13 mouse cellular contexts compared by ENCODE assay signal in the genomic region with DNA sequence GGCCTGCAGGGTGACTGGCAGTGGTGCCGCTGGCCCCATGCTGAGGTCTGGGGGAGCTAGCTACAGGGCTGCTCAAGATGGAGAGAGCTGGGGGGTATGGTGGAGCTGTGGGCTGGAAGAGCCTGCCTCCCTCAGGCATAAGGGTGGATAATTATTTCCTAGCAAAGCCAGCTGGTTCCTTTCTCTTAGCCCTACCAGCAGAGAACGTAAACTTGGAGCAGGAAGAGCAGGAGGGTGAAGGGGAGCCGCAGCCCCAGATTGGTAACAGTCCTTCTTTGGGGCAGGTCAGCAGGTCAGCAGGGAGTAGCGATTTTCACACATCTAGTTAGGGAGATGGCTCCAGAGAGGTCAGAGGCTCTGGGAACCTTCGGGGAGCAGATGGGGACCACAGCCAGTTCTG. TPM values are rescaled to one million over a fixed set of nuclear protein-coding genes. Genes with fewer than 3 reads are reported as not detected.
DNase-seq lines count a peak whose midpoint lies in the region; ATAC-seq lines count a peak whose summit lies in the region.
"Had no signal": no experiment of that assay in that cellular context is flagged by ENCODE, and none has a peak within 500 bp of the region (broad histone marks: within the 10 kb centered on the region; RNA-seq: fewer than 3 reads in every experiment).

No protein-coding gene starts in this region.

- DNase-seq in lung, postnatal 36 days: no peak
- peak; percentile 44 for DNase-seq in limb, embryonic 11.5 days (ENCODE audit: low spot score)
- no peak for DNase-seq in cerebellum, postnatal 36 days
- DNase-seq in gastrocnemius, postnatal 25 days: no peak
- DNase-seq: B cell, adult 2 months; right cerebral cortex, postnatal 25 days had no signal

- WGBS in forebrain, embryonic 12.5 days: 64% methylated on average over 5 of the region's 5 CpGs
- WGBS in forebrain, embryonic 16.5 days: 61% methylated on average over 5 of the region's 5 CpGs
- WGBS in lung, embryonic 16.5 days: 49% methylated on average over 5 of the region's 5 CpGs
- 13% methylated on average over 5 of the region's 5 CpGs for WGBS in limb, embryonic 11.5 days
- 34% methylated on average over 5 of the region's 5 CpGs for WGBS in stomach, embryonic 15.5 days

- H3K4me2 ChIP-seq in forebrain, embryonic 12.5 days: no peak overlapping the region
- H3K4me2 ChIP-seq in forebrain, embryonic 16.5 days (ENCODE audit: low read length): no peak overlapping the region
- H3K4me2 ChIP-seq in lung, embryonic 16.5 days (ENCODE audit: low read depth, low read length): no peak overlapping the region
- H3K4me2 ChIP-seq in limb, embryonic 11.5 days (ENCODE audit: low read depth, severe bottlenecking): 0 out of 2 replicates have a peak overlapping the region, but pooled peaks have one; percentile 1
- no peak overlapping the region for H3K4me2 ChIP-seq in stomach, embryonic 15.5 days
- H3K4me2 ChIP-seq: embryonic facial prominence, embryonic 13.5 days; hindbrain, embryonic 15.5 days had no signal

- H3K27ac ChIP-seq in forebrain, embryonic 12.5 days: 0 out of 2 replicates have a peak overlapping the region, but pooled peaks have one; percentile 36
- H3K27ac ChIP-seq in forebrain, embryonic 16.5 days (ENCODE audit: low read length): no peak overlapping the region
- no peak overlapping the region for H3K27ac ChIP-seq in lung, embryonic 16.5 days (ENCODE audit: low read length)
- peak overlapping the region; percentile 79 for H3K27ac ChIP-seq in limb, embryonic 11.5 days (replicated peaks; ENCODE audit: low read depth, low read length)
- peak overlapping the region; percentile 36; the same call in 1 of the 2 replicates for H3K27ac ChIP-seq in stomach, embryonic 15.5 days
- H3K27ac ChIP-seq: embryonic facial prominence, embryonic 13.5 days; hindbrain, embryonic 15.5 days had no signal

- no peak for ATAC-seq in forebrain, embryonic 12.5 days (ENCODE audit: low FRiP score)
- ATAC-seq in forebrain, embryonic 16.5 days: no peak
- peak; percentile 68 for ATAC-seq in lung, embryonic 16.5 days (ENCODE audit: low read depth)
- no peak for ATAC-seq in limb, embryonic 11.5 days (ENCODE audit: insufficient number of reproducible peaks, low FRiP score, low TSS enrichment, low read depth)
- no peak for ATAC-seq in stomach, embryonic 15.5 days (ENCODE audit: insufficient read depth, low FRiP score, low read depth)
- ATAC-seq: Patski had no signal

- no peak overlapping the region for H3K9ac ChIP-seq in forebrain, embryonic 12.5 days
- H3K9ac ChIP-seq in forebrain, embryonic 16.5 days (replicated peaks; ENCODE audit: low read depth, low read length): no peak overlapping the region
- no peak overlapping the region for H3K9ac ChIP-seq in lung, embryonic 16.5 days (ENCODE audit: low read length)
- no peak overlapping the region for H3K9ac ChIP-seq in limb, embryonic 11.5 days (ENCODE audit: low read length)
- H3K9ac ChIP-seq in stomach, embryonic 15.5 days: no peak overlapping the region
- H3K9ac ChIP-seq: embryonic facial prominence, embryonic 13.5 days; hindbrain, embryonic 15.5 days had no signal

- peaks cover 30% of the 10 kb centered on the region for H3K36me3 ChIP-seq in forebrain, embryonic 12.5 days (replicated peaks)
- H3K36me3 ChIP-seq in forebrain, embryonic 16.5 days (ENCODE audit: control insufficient read depth, insufficient read depth): no peaks in the 10 kb centered on the region
- peaks cover 16% of the 10 kb centered on the region for H3K36me3 ChIP-seq in lung, embryonic 16.5 days (ENCODE audit: control insufficient read depth, insufficient read depth, low read length)
- peaks cover 3% of the 10 kb centered on the region; the same call in 1 of the 2 replicates for H3K36me3 ChIP-seq in limb, embryonic 11.5 days (ENCODE audit: control insufficient read depth, insufficient read depth, low read length)
- H3K36me3 ChIP-seq in stomach, embryonic 15.5 days: peaks cover 12% of the 10 kb centered on the region

- H3K4me3 ChIP-seq in forebrain, embryonic 12.5 days (replicated peaks): no peak overlapping the region
- H3K4me3 ChIP-seq in forebrain, embryonic 16.5 days (replicated peaks; ENCODE audit: low read length): no peak overlapping the region
- H3K4me3 ChIP-seq in lung, embryonic 16.5 days (ENCODE audit: low read length): no peak overlapping the region
- H3K4me3 ChIP-seq in limb, embryonic 11.5 days (ENCODE audit: low read depth, low read length): no peak overlapping the region
- H3K4me3 ChIP-seq in stomach, embryonic 15.5 days (replicated peaks): no peak overlapping the region
- H3K4me3 ChIP-seq: embryonic facial prominence, embryonic 13.5 days; hindbrain, embryonic 15.5 days had no signal

- peaks cover 4% of the 10 kb centered on the region for H3K4me1 ChIP-seq in forebrain, embryonic 12.5 days
- H3K4me1 ChIP-seq in forebrain, embryonic 16.5 days (replicated peaks; ENCODE audit: control insufficient read depth, insufficient read depth, low read length): no peaks in the 10 kb centered on the region
- peaks cover 10% of the 10 kb centered on the region for H3K4me1 ChIP-seq in lung, embryonic 16.5 days (replicated peaks; ENCODE audit: control insufficient read depth, insufficient read depth, low read length)
- peaks cover 21% of the 10 kb centered on the region for H3K4me1 ChIP-seq in limb, embryonic 11.5 days (ENCODE audit: control insufficient read depth, insufficient read depth, low read length)
- H3K4me1 ChIP-seq in stomach, embryonic 15.5 days: peaks cover 13% of the 10 kb centered on the region

- H3K9me3 ChIP-seq in forebrain, embryonic 12.5 days: no peaks in the 10 kb centered on the region
- no peaks in the 10 kb centered on the region for H3K9me3 ChIP-seq in forebrain, embryonic 16.5 days (ENCODE audit: control insufficient read depth, low read length)
- no peaks in the 10 kb centered on the region for H3K9me3 ChIP-seq in lung, embryonic 16.5 days (ENCODE audit: control insufficient read depth, low read length)
- H3K9me3 ChIP-seq in limb, embryonic 11.5 days (ENCODE audit: control insufficient read depth, low read length): no peaks in the 10 kb centered on the region
- no peaks in the 10 kb centered on the region for H3K9me3 ChIP-seq in stomach, embryonic 15.5 days
- H3K9me3 ChIP-seq: embryonic facial prominence, embryonic 13.5 days; hindbrain, embryonic 15.5 days had no signal

- no peaks in the 10 kb centered on the region for H3K27me3 ChIP-seq in forebrain, embryonic 12.5 days
- H3K27me3 ChIP-seq in forebrain, embryonic 16.5 days (replicated peaks; ENCODE audit: control insufficient read depth, insufficient read depth, low read length): no peaks in the 10 kb centered on the region
- H3K27me3 ChIP-seq in lung, embryonic 16.5 days (ENCODE audit: control insufficient read depth, insufficient read depth, low read depth, low read length): no peaks in the 10 kb centered on the region
- H3K27me3 ChIP-seq in limb, embryonic 11.5 days (ENCODE audit: control insufficient read depth, insufficient read depth, low read length): no peaks in the 10 kb centered on the region
- H3K27me3 ChIP-seq in stomach, embryonic 15.5 days (replicated peaks): no peaks in the 10 kb centered on the region
- H3K27me3 ChIP-seq: embryonic facial prominence, embryonic 13.5 days; hindbrain, embryonic 15.5 days; Patski had no signal

RNA-seq across cellular contexts. Expression of gene Dnmt3a, which starts 44.4 kb away (rescaled TPM):
- polyA plus RNA-seq in forebrain, embryonic 12.5 days (2016; fragmentation: Nextera tagmentation; extraction: Ambion mirVana): 139 and 146 TPM in 2 replicates
- 86.3 and 86.6 TPM in 2 replicates for polyA plus RNA-seq in forebrain, embryonic 16.5 days (2015; fragmentation: Nextera tagmentation; extraction: Ambion mirVana)
- polyA plus RNA-seq in lung, embryonic 16.5 days (2015; fragmentation: Nextera tagmentation; extraction: Ambion mirVana): 64.2 and 77.3 TPM in 2 replicates
- 158 and 179 TPM in 2 replicates for polyA plus RNA-seq in limb, embryonic 11.5 days (2014; fragmentation: Nextera tagmentation; extraction: Ambion mirVana)
- 126 and 133 TPM in 2 replicates for polyA plus RNA-seq in stomach, embryonic 15.5 days (2015; fragmentation: Nextera tagmentation; extraction: Ambion mirVana)
- total RNA-seq in gastrocnemius, postnatal 25 days (2021): 100 to 1,000 TPM; 107 to 110 TPM

Comparison
In these comparisons a context has a peak if more than half of its experiments do, and no peak if none do; other contexts are left out.
1. H3K27ac ChIP-seq: peak in forebrain, embryonic 12.5 days (single experiment), limb, embryonic 11.5 days (single experiment) and stomach, embryonic 15.5 days (single experiment); none in forebrain, embryonic 16.5 days (single experiment) and lung, embryonic 16.5 days (single experiment).